Mouse (Mus musculus): ENCODE data around the gene Gm17535.
"Not testable (repeated sequence)": the region's sequence is repeated elsewhere in the genome, so short reads cannot be mapped to it uniquely, and the experiment has no call there.

- not testable (repeated sequence) for TF ChIP-seq POLR2A (IDR thresholded peaks at IDR 0.05; ENCODE audit: low read depth, low read length); CTCF (conservative IDR thresholded peaks at IDR 0.05; ENCODE audit: insufficient read depth, insufficient read length, low read depth, low read length)
Observed at GRCm38 (mm10) chr9:3026136-3026535, 8.3 kb upstream of the Gm17535 start.

Data from kidney, adult 2 months (tissue).